Mouse (Mus musculus): ENCODE measurements around the gene Prkca.

DNA sequence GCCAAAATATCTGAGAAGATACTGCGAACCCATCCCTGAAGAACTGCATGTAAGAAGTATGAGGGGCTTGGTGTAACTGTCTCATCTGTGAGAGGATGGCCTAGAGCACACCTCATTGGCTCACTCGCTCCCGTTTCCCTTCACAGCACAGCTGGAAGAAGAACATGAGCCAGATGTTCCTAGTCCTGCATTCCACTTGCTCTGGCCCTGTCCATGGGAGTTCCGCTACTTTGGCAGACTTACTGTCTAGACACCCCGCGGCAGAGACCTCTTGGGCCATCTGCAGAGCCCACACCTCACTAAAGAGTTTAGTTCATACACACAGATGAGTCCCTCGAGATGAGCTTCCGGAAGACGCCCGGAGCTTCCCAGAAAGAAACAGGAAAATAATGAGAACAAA lies 43.8 kb downstream of the Prkca start:
- no peak for TF ChIP-seq POLR2A (IDR thresholded peaks at IDR 0.05; ENCODE audit: insufficient read depth, low read depth, low read length)
- TF ChIP-seq CTCF (IDR thresholded peaks at IDR 0.05; ENCODE audit: insufficient read depth, low read depth, low read length) = no peak

Data from olfactory bulb, adult 2 months (tissue).